Mouse (Mus musculus): ENCODE results near the gene S1pr1. TPM values are rescaled to one million over a fixed set of nuclear protein-coding genes. Genes with fewer than 3 reads are reported as not detected.

The S1pr1 gene
- total RNA-seq, 1 experiment from 2014 or later: 15.0 TPM

DNA sequence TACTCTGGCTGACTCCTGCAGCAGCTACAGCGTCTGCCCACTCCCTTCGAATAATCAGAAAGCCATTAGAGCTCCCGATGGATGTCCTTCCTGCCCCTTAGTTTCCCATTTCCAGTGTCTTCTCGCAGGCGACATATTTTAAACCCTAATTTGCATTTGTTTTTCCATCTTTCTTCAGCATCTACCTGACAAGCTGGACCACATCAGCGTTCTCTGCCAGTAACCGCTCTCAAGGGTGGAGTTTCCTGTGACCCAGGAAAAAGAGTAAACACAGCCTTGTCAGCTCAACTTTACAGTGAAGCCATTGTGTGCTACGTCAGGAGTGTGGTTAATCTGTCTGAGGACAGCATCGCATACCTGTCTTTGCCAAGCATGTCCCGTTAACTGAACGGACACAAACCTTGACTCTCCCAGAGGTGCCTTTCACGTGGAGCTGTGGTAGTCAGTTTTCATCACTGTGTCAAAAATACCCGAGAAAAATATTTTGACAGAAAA is 41.2 kb downstream of the S1pr1 start:
- DNase-seq: no peak

DNA sequence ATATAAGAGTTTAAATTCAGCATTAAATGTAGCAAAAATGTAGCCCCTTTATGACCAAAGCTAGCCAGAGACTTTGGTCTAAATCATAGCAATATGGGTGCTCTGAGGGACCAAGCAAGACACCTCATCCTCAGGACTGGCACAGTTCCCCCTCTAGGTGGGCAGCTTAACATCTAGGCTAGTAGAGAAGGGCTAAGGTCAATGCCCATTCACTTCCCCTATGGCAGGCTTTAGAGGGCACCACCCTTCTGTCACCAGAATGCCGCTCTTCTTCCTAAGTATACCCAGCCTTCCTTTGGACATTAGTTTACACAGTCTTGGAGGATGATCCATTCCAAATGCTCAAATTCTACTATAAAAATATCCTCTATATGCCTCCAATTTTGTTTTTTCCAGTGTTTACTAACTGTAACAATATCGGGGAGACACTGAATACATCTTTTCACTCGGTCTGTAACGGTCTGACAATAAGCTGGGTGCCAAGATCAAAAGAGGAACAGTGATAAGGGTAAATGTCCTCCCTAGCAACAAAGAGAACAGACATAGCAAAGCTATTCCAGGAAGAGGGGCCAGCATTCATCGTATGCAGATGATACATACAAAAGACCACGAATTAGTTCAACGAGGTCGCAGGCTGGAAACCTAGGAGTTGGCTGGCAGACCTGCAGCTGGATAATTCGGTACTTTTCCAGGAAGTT is 41.8 kb downstream of the S1pr1 start:
- DNase-seq: no peak

DNA sequence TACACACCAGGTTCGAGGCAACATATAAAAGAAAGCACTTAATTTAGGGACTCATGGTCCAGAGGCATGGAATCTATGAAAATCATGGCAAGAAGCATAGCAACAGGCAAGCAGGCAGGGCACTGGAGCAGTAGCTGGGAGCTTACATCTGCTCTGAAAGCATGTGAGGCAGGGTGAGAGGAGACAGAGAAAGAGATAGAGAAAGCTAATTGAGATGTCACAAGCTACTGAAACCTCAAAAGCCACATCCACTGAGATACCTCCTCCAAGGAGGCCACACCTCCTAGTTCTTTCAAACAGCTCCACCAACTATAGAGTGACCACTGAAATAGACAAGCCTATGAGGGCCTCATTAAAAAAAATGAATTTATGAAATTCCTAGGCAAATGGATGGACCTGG is 45.6 kb downstream of the S1pr1 start:
- DNase-seq: no peak

DNA sequence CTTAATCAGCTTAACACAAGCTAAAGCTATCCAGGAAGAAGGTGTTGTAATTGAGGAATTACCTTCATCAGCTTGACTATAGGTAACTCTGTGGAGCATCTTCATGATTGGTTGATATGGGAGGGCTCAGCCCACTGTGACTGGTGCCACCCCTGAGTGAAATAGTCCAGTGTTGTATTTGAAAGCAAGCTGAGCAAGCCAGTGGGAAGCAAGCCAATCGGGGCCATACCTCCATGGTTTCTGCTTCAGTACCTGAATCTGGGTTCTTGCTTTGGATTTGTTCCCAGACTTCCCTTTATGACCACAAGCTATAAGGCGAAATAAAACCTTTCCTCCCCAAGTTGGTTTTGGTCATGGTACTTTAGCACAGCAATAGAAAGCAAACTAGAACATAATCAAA is 47.7 kb downstream of the S1pr1 start:
- DNase-seq: no peak

DNA sequence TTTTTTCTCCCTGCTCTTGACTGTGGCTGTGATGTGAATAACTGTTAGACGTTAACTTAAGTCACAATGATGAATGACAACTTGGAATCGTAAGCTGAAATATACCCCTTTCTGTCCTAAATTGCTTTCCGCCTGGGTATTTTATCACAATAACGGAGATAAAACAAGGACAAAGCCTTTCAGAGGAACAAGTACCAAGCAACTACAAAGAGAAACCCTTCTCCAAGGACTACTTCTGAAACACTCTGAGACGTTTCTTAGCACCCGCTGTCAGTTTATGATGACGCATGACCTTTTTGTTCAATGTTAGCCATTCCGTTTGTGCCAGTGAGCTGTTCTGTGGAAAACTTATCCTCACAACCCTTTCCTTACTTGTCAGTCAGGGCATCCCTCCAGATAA is 48.3 kb downstream of the S1pr1 start:
- no peak for DNase-seq

DNA sequence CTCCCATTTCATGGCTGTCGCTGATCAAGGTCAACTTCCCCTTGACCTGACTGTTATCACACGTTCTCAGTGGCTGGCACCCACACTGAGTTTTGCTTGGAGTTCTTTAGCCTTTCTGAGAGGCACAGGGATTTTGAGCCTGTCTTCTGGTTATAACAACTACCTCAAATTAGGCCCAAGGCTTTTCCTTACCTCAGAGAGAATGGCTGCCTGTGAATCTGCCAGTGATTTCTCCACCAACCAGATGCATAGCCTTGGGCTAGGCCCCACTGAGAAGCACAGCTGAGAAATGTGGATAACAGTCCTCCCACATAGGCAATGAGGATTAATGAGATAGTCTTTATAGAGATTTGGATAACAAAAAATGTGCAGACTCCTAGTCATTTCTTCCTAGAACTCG is 50.4 kb downstream of the S1pr1 start:
- DNase-seq: no peak

DNA sequence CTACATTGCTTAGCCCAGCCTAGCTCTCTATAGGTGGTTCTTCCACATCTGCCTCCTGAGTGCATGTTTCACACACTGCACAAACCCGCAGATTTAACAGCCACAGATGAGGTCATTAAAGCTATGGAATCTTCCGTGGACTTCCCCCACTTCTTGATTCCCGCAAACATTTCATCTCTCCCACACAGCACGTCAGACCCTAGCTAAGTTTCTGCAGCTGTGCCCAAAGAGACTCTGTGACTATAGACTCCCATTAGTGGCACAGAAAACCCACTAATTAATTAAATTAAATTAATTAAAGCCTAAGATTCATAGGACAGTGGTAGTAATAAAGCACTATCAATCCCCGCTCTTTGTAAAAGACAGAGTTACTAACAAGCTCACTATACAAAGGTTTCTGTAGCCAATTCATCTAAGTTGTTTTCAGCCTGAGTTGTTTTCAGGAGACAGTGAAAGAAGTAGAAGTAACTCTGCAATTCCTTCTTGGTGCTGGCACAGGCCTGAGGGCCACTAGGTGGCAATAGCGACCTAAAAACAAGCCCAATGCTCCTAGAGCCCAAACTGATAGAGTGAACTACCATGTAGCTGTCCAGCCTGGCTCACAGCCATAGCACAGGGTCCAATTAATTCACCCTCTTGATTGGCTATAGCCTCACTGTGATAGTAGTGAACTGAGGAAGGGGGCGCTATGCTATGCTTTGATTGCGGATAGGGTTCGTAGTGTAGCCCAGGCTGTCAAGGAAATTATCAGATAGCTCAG is 54.0 kb downstream of the S1pr1 start:
- peak; percentile 72 for DNase-seq

Other genes with a start within 250 kb of the S1pr1 start
- 25.6 and 26.7 TPM in 2 replicates for gene Dph5, start 172.8 kb upstream of the S1pr1 start, total RNA-seq (2021)

Data from adrenal gland, postnatal 25 days (tissue).